Mouse (Mus musculus) MEL (cell line): ENCODE results near the gene Acvr1. TPM values are rescaled to one million over a fixed set of nuclear protein-coding genes. Genes with fewer than 3 reads are reported as not detected.

ENCODE experiments used
- DNase-seq: peaks from one replicate; pipeline ENCODE4 v3.0.0; 2011; ENCODE audit warnings: low read depth, low spot score
- H3K27ac ChIP-seq: 2 replicates; pipeline ENCODE4 v1.5.1; 2012; ENCODE audit warnings: low read depth, mild to moderate bottlenecking, control low read depth, low read length, moderate library complexity; ENCODE audit not compliant: control insufficient read depth
- H3K27me3 ChIP-seq, 2 experiments: fragments of 150-350 bp in 1 of 2; sonication (generic) in 1 of 2; 2 replicates each; pipeline ENCODE4 v1.6.1; 2012; ENCODE audit warnings: low read length in 2 of 2, mild to moderate bottlenecking in 2 of 2, improper control_type of control experiment in 1 of 2, moderate library complexity in 1 of 2; ENCODE audit not compliant: insufficient read depth in 2 of 2, control insufficient read depth in 1 of 2
- H3K36me3 ChIP-seq, 2 experiments: 2 replicates each; pipeline ENCODE4 v1.6.1; 2012 to 2014; ENCODE audit warnings: low read length in 2 of 2, improper control_type of control experiment in 1 of 2, inconsistent platforms in 1 of 2, mild to moderate bottlenecking in 1 of 2; ENCODE audit not compliant: insufficient read depth in 2 of 2, control insufficient read depth in 1 of 2
- H3K4me1 ChIP-seq, 2 experiments: fragments of 150-350 bp in 1 of 2; sonication (generic) in 1 of 2; 2 replicates each; pipeline ENCODE4 v1.6.1; 2012; ENCODE audit warnings: low read length in 2 of 2, improper control_type of control experiment in 1 of 2, mild to moderate bottlenecking in 1 of 2; ENCODE audit not compliant: insufficient read depth in 2 of 2, control insufficient read depth in 1 of 2
- H3K4me3 ChIP-seq, 2 experiments: fragments of 150-350 bp in 1 of 2; sonication (generic) in 1 of 2; 2 replicates each; pipeline ENCODE4 v1.5.1; 2012; ENCODE audit warnings: low read depth in 2 of 2, low read length in 2 of 2, mild to moderate bottlenecking in 2 of 2, moderate library complexity in 2 of 2, control low read depth in 1 of 2, improper control_type of control experiment in 1 of 2; ENCODE audit not compliant: control insufficient read depth in 1 of 2, insufficient read depth in 1 of 2
- H3K79me2 ChIP-seq: 2 replicates; pipeline ENCODE4 v1.6.1; 2012; ENCODE audit warnings: mild to moderate bottlenecking, low read length, moderate library complexity; ENCODE audit not compliant: control insufficient read depth, poor library complexity, insufficient read depth
- H3K9ac ChIP-seq: 2 replicates; pipeline ENCODE4 v1.6.1; 2012; ENCODE audit warnings: low read depth, mild to moderate bottlenecking, control low read depth, low read length, moderate library complexity; ENCODE audit not compliant: control insufficient read depth, poor library complexity, severe bottlenecking
- H3K9me3 ChIP-seq: fragments of 150-350 bp; sonication (generic); replicated peaks from 2 replicates; pipeline ENCODE4 v1.6.1; 2012; ENCODE audit warnings: mild to moderate bottlenecking, low read length, improper control_type of control experiment, moderate library complexity; ENCODE audit not compliant: insufficient read depth
- CHD1 ChIP-seq: IDR thresholded peaks from 2 replicates; pipeline ENCODE4 v1.6.1; 2012; ENCODE audit warnings: low read depth, mild to moderate bottlenecking, inconsistent platforms, low read length, improper control_type of control experiment
- CHD2 ChIP-seq: IDR thresholded peaks from 2 replicates; pipeline ENCODE4 v1.6.1; 2011; ENCODE audit warnings: low read length, improper control_type of control experiment
- CTCF ChIP-seq, 3 experiments: IDR thresholded peaks in 2 of 3; conservative IDR thresholded peaks in 1 of 3; 2 replicates each; pipeline ENCODE4 v1.5.1; 2011 to 2012; ENCODE audit warnings: low read length in 3 of 3, low read depth in 2 of 3, mild to moderate bottlenecking in 2 of 3, improper control_type of control experiment in 1 of 3, inconsistent platforms in 1 of 3, mixed read lengths in 1 of 3, moderate library complexity in 1 of 3; ENCODE audit not compliant: control insufficient read depth in 1 of 3, insufficient read depth in 1 of 3, poor library complexity in 1 of 3, severe bottlenecking in 1 of 3
- ETS1 ChIP-seq: IDR thresholded peaks from 2 replicates; pipeline ENCODE4 v1.6.1; 2012; ENCODE audit warnings: low read depth, mild to moderate bottlenecking, inconsistent platforms, low read length, improper control_type of control experiment, moderate library complexity
- GABPA ChIP-seq: IDR thresholded peaks from 2 replicates; pipeline ENCODE4 v1.6.1; 2012; ENCODE audit warnings: low read depth, mild to moderate bottlenecking, inconsistent platforms, low read length, improper control_type of control experiment, moderate library complexity
- GATA1 ChIP-seq: IDR thresholded peaks from 2 replicates; pipeline ENCODE4 v1.6.1; 2011; ENCODE audit warnings: low read depth, low read length, improper control_type of control experiment
- JUND ChIP-seq: IDR thresholded peaks from 2 replicates; pipeline ENCODE4 v1.6.1; 2011; ENCODE audit warnings: low read depth, mild to moderate bottlenecking, improper control_type of control experiment, low read length
- KAT2A ChIP-seq: conservative IDR thresholded peaks from 2 replicates; pipeline ENCODE4 v1.6.1; 2012; ENCODE audit warnings: low read depth, low read length, improper control_type of control experiment, inconsistent platforms
- MAX ChIP-seq: IDR thresholded peaks from 2 replicates; pipeline ENCODE4 v1.6.1; 2011; ENCODE audit warnings: low read length, improper control_type of control experiment
- MEF2A ChIP-seq: IDR thresholded peaks from 2 replicates; pipeline ENCODE4 v1.6.1; 2014; ENCODE audit warnings: low read depth, mild to moderate bottlenecking, inconsistent platforms, low read length, improper control_type of control experiment; ENCODE audit not compliant: poor library complexity, insufficient replicate concordance, severe bottlenecking; ENCODE audit errors: extremely low read depth
- MYB ChIP-seq: IDR thresholded peaks from 2 replicates; pipeline ENCODE4 v1.6.1; 2011; ENCODE audit warnings: mild to moderate bottlenecking, low read depth, low read length, improper control_type of control experiment
- NELFE ChIP-seq: IDR thresholded peaks from 2 replicates; pipeline ENCODE4 v1.6.1; 2011; ENCODE audit warnings: low read depth, low read length, improper control_type of control experiment
- NRF1 ChIP-seq: IDR thresholded peaks from 2 replicates; pipeline ENCODE4 v1.6.1; 2014; ENCODE audit warnings: low read depth, mild to moderate bottlenecking, inconsistent platforms, low read length, improper control_type of control experiment, moderate library complexity; ENCODE audit not compliant: poor library complexity, insufficient read depth, severe bottlenecking
- POLR2AphosphoS5 ChIP-seq: IDR thresholded peaks from 2 replicates; pipeline ENCODE4 v1.6.1; 2012; ENCODE audit warnings: low read depth, borderline replicate concordance, mild to moderate bottlenecking, inconsistent platforms, low read length, moderate library complexity, mixed read lengths
- RAD21 ChIP-seq: IDR thresholded peaks from 2 replicates; pipeline ENCODE4 v1.6.1; 2011; ENCODE audit warnings: mild to moderate bottlenecking, low read depth, low read length, improper control_type of control experiment
- SIN3A ChIP-seq: IDR thresholded peaks from 2 replicates; pipeline ENCODE4 v1.6.1; 2012; ENCODE audit warnings: low read length, improper control_type of control experiment, inconsistent platforms
- TCF12 ChIP-seq: IDR thresholded peaks from 2 replicates; pipeline ENCODE4 v1.6.1; 2014; ENCODE audit warnings: low read depth, mild to moderate bottlenecking, inconsistent platforms, low read length, improper control_type of control experiment, moderate library complexity
- UBTF ChIP-seq: IDR thresholded peaks from 2 replicates; pipeline ENCODE4 v1.6.1; 2012; ENCODE audit warnings: low read depth, mild to moderate bottlenecking, inconsistent platforms, low read length, improper control_type of control experiment, moderate library complexity, borderline replicate concordance; ENCODE audit not compliant: insufficient read depth
- USF2 ChIP-seq, 2 experiments: IDR thresholded peaks; 2 replicates each; pipeline ENCODE4 v1.6.1; 2011 to 2012; ENCODE audit warnings: improper control_type of control experiment in 2 of 2, low read length in 2 of 2, borderline replicate concordance in 1 of 2, inconsistent platforms in 1 of 2, low read depth in 1 of 2, mild to moderate bottlenecking in 1 of 2; ENCODE audit not compliant: insufficient read depth in 1 of 2
- ZC3H11A ChIP-seq: IDR thresholded peaks from 2 replicates; pipeline ENCODE4 v1.6.1; 2012; ENCODE audit warnings: low read depth, mild to moderate bottlenecking, inconsistent platforms, low read length, improper control_type of control experiment
- ZKSCAN1 ChIP-seq: IDR thresholded peaks from 2 replicates; pipeline ENCODE4 v1.6.1; 2012; ENCODE audit warnings: low read depth, mild to moderate bottlenecking, inconsistent platforms, low read length, improper control_type of control experiment, moderate library complexity
- polyA plus RNA-seq, 2 experiments: library from polyadenylated mRNA; stranded (reverse) in 1 of 2; unstranded in 1 of 2; fragments of >175 nt in 1 of 2; fragments of >200 nt in 1 of 2; gene quantifications; 2 replicates each; pipeline versions ENCODE4 v1.2.1 to v1.2.4; 2012; ENCODE audit warnings: low replicate concordance in 2 of 2, low read depth in 1 of 2; ENCODE audit not compliant: insufficient read length in 2 of 2, insufficient read depth in 1 of 2, missing spikeins in 1 of 2
- total RNA-seq: library from RNA; depleted of rRNA; stranded (reverse); fragments of 300-350 nt; gene quantifications from 2 replicates; pipeline ENCODE4 v1.2.3, GENCODE M21; 2012

Acvr1 gene
- total and polyA plus RNA-seq, 3 experiments: not detected

DNA sequence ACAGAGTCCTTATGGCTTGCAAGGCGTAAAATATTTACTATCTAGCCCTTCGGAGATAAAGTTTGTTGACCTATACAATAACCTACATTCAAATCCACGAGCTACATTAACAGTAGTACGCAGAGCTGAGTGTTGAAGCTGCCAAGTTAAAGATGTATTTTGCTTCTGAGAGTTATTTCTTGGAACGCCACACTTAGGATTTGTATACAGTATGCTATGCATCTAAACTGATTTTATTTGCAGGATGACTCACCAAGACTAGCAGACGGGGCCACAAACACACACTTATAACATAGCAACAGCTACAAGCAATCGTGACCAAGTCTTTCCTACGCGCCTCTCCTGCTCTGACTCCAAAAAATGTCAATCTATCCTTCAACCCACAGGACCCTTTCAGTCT, 46.2 kb downstream of the Acvr1 start:
- H3K4me1 ChIP-seq: no peaks in the 10 kb centered on the region
- H3K27ac ChIP-seq: no peak overlapping the region
- no peaks in the 10 kb centered on the region for H3K9me3 ChIP-seq
- H3K4me3 ChIP-seq: no peak overlapping the region
- DNase-seq: no peak
- no peaks in the 10 kb centered on the region for H3K36me3 ChIP-seq
- TF ChIP-seq TCF12: no peak
- no peak for TF ChIP-seq GATA1
- TF ChIP-seq NELFE: no peak
- TF ChIP-seq CHD2: no peak
- TF ChIP-seq ZKSCAN1: no peak
- no peak for TF ChIP-seq UBTF
- TF ChIP-seq ETS1: no peak
- no peak for TF ChIP-seq CTCF (IDR thresholded peaks at IDR 0.05 in 2 of 3, conservative IDR thresholded peaks at IDR 0.05 in 1 of 3; ENCODE audit: control insufficient read depth in 1 of 3, insufficient read depth in 1 of 3, low read depth in 2 of 3, low read length in 3 of 3, poor library complexity in 1 of 3, severe bottlenecking in 1 of 3)
- TF ChIP-seq MYB: no peak
- no peak for TF ChIP-seq JUND
- no peak for TF ChIP-seq MAX
- TF ChIP-seq KAT2A: no peak
- TF ChIP-seq GABPA: no peak
- TF ChIP-seq MEF2A: no peak
- TF ChIP-seq ZC3H11A: no peak
- no peak for TF ChIP-seq NRF1
- no peak for TF ChIP-seq CHD1
- H3K9ac ChIP-seq: no peak overlapping the region
- H3K27me3 ChIP-seq: no peaks in the 10 kb centered on the region
- H3K79me2 ChIP-seq: no peaks in the 10 kb centered on the region

DNA sequence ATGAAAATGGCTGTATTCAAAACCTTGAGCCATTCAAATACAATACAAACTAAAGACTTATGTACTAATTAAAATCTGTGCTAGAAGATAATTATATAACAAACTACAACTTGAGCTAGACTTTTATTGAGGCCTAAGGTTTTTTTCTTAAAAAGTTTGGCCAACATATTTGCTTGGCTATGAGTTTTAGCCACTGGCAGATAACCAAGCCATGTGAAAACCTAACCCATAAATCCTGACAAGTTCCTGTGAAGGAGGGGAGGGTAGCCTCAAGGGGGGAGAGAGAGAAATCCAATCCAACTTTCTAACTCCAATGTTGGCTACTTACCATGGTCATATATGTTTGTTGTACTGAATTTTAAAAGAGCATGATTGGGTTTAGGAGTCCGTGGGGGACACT, 48.4 kb downstream of the Acvr1 start:
- no peak for TF ChIP-seq GATA1
- TF ChIP-seq POLR2AphosphoS5: no peak
- TF ChIP-seq SIN3A: no peak
- no peak for TF ChIP-seq RAD21
- TF ChIP-seq ZC3H11A: no peak
- no peak for TF ChIP-seq KAT2A
- TF ChIP-seq MEF2A: no peak
- TF ChIP-seq CTCF (IDR thresholded peaks at IDR 0.05 in 2 of 3, conservative IDR thresholded peaks at IDR 0.05 in 1 of 3; ENCODE audit: control insufficient read depth in 1 of 3, insufficient read depth in 1 of 3, low read depth in 2 of 3, low read length in 3 of 3, poor library complexity in 1 of 3, severe bottlenecking in 1 of 3): no peak
- no peak for TF ChIP-seq USF2 (IDR thresholded peaks at IDR 0.05; ENCODE audit: borderline replicate concordance in 1 of 2, insufficient read depth in 1 of 2, low read depth in 1 of 2, low read length in 2 of 2)
- Histone ChIP-seq H3K4me1 (no peaks in the 10 kb centered on the region), H3K27me3 (no peaks in the 10 kb centered on the region), H3K9me3 (no peaks in the 10 kb centered on the region), H3K27ac (no peak overlapping the region), H3K79me2 (no peaks in the 10 kb centered on the region), H3K4me3 (no peak overlapping the region), H3K9ac (no peak overlapping the region), H3K36me3 (no peaks in the 10 kb centered on the region)
- no peak for DNase-seq
